ENCODE assay signal across 20 mouse cellular contexts in the genomic region with DNA sequence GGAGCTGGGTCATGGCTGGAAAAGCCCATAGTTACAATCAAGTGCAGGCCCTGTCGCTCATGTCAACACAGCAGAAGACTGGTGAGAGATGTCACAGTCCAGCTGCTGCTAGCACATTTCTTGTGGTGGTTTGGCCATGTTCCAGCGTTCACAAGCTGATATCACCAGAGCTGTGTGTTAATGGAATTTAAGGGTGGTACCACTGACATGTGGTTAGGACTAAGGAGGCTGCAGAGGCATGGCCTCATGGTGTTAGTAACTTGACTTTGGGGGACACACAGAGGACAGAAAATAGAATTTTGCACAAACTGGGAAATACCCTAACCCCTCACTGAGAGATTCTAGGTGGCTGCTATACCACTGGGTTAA. TPM values are rescaled to one million over a fixed set of nuclear protein-coding genes. Genes with fewer than 3 reads are reported as not detected.
DNase-seq lines count a peak whose midpoint lies in the region; ATAC-seq and TF ChIP-seq lines count a peak whose summit lies in the region.
"Had no signal": no experiment of that assay in that cellular context is flagged by ENCODE, and none has a peak within 500 bp of the region (broad histone marks: within the 10 kb centered on the region; RNA-seq: fewer than 3 reads in every experiment).

No protein-coding gene starts in this region.

- H3K27ac ChIP-seq in embryonic facial prominence, embryonic 14.5 days (replicated peaks; ENCODE audit: low read depth, low read length), result no peak overlapping the region
- no peak overlapping the region for H3K27ac ChIP-seq in embryonic facial prominence, embryonic 10.5 days (replicated peaks)
- H3K27ac ChIP-seq in lung, embryonic 14.5 days (ENCODE audit: low read depth), result no peak overlapping the region
- H3K27ac ChIP-seq: embryonic facial prominence, embryonic 12.5 days; forebrain, embryonic 15.5 days; hindbrain, embryonic 15.5 days; limb, embryonic 15.5 days; stomach, embryonic 15.5 days had no signal

- H3K4me3 ChIP-seq in embryonic facial prominence, embryonic 14.5 days (ENCODE audit: low read depth, low read length), result no peak overlapping the region
- no peak overlapping the region for H3K4me3 ChIP-seq in embryonic facial prominence, embryonic 10.5 days
- no peak overlapping the region for H3K4me3 ChIP-seq in lung, embryonic 14.5 days (ENCODE audit: low read depth, low read length)
- no peak overlapping the region for H3K4me3 ChIP-seq in lung, adult 2 months (replicated peaks; ENCODE audit: extremely low read depth, low read depth, low read length)
- H3K4me3 ChIP-seq: embryonic facial prominence, embryonic 12.5 days; forebrain, embryonic 15.5 days; hindbrain, embryonic 15.5 days; limb, embryonic 15.5 days; megakaryocyte, embryonic 14.5 days; stomach, embryonic 15.5 days had no signal

- H3K9ac ChIP-seq in embryonic facial prominence, embryonic 14.5 days (ENCODE audit: low read depth, low read length), result no peak overlapping the region; the same call in 1 of the 2 replicates
- H3K9ac ChIP-seq in lung, embryonic 14.5 days, result no peak overlapping the region
- H3K9ac ChIP-seq: embryonic facial prominence, embryonic 12.5 days; forebrain, embryonic 15.5 days; hindbrain, embryonic 15.5 days; limb, embryonic 15.5 days; stomach, embryonic 15.5 days had no signal

- H3K4me1 ChIP-seq in embryonic facial prominence, embryonic 14.5 days (ENCODE audit: control insufficient read depth, insufficient read depth, low read length), result peaks cover 6% of the 10 kb centered on the region; the same call in 1 of the 2 replicates
- peaks cover 9% of the 10 kb centered on the region for H3K4me1 ChIP-seq in embryonic facial prominence, embryonic 10.5 days
- 0 out of 2 replicates have a peak, but pooled peaks cover 3% of the 10 kb centered on the region for H3K4me1 ChIP-seq in lung, embryonic 14.5 days (ENCODE audit: insufficient read depth)
- H3K4me1 ChIP-seq in lung, adult 2 months (ENCODE audit: control insufficient read depth, insufficient read depth, low read length), result peaks cover 2% of the 10 kb centered on the region; the same call in 1 of the 2 replicates

- no peaks in the 10 kb centered on the region for H3K27me3 ChIP-seq in embryonic facial prominence, embryonic 14.5 days (replicated peaks; ENCODE audit: control insufficient read depth, insufficient read depth, low read length)
- H3K27me3 ChIP-seq in embryonic facial prominence, embryonic 10.5 days (replicated peaks; ENCODE audit: low read depth, poor library complexity, severe bottlenecking), result no peaks in the 10 kb centered on the region
- H3K27me3 ChIP-seq in lung, embryonic 14.5 days (ENCODE audit: insufficient read depth, low read length), result no peaks in the 10 kb centered on the region
- H3K27me3 ChIP-seq: embryonic facial prominence, embryonic 12.5 days; forebrain, embryonic 15.5 days; hindbrain, embryonic 15.5 days; limb, embryonic 15.5 days; megakaryocyte, embryonic 14.5 days; stomach, embryonic 15.5 days had no signal

- TF ChIP-seq CTCF in lung, embryonic 14.5 days (IDR thresholded peaks at IDR 0.05; ENCODE audit: low read depth), result no peak
- no peak for TF ChIP-seq CTCF in lung, adult 2 months (IDR thresholded peaks at IDR 0.05; ENCODE audit: insufficient read depth, low read length)

- ATAC-seq in embryonic facial prominence, embryonic 14.5 days (ENCODE audit: low read depth), result no peak
- no peak for ATAC-seq in lung, embryonic 14.5 days (ENCODE audit: insufficient read depth)
- peak; percentile 26; the same call in 1 of the 2 replicates for ATAC-seq in erythroid progenitor cell, adult 5-6 weeks (replicated peaks; ENCODE audit: low FRiP score, poor library complexity, severe bottlenecking)
- ATAC-seq: forebrain, embryonic 15.5 days had no signal

- WGBS in embryonic facial prominence, embryonic 14.5 days, result 73% methylated on average over 2 of the region's 2 CpGs
- WGBS in embryonic facial prominence, embryonic 10.5 days, result 86% methylated on average over 2 of the region's 2 CpGs
- WGBS in lung, embryonic 14.5 days, result 47% methylated on average over 2 of the region's 2 CpGs
- WGBS in lung, adult 2 months, result 46% methylated on average over 2 of the region's 2 CpGs

- peak; percentile 36 for DNase-seq in embryonic facial prominence, embryonic 14.5 days (ENCODE audit: low spot score)
- DNase-seq in embryonic facial prominence, embryonic 10.5 days (ENCODE audit: low spot score), result no peak
- peak; percentile 29 for DNase-seq in lung, embryonic 14.5 days
- DNase-seq in lung, adult 2 months, result no peak
- peak; percentile 72 to 87 for DNase-seq in natural killer cell, adult 2 months (ENCODE audit: low spot score in 2 of 2)
- DNase-seq in kidney, postnatal 36 days, result no peak
- no peak for DNase-seq in urinary bladder, adult 18-20 months (ENCODE audit: low spot score in 2 of 2)
- DNase-seq: adrenal gland, adult 8-10 months; cerebellum, postnatal 10 days; gastrocnemius, postnatal 25 days; kidney, adult 2 months; right cerebral cortex, postnatal 4 days; thymus, postnatal 36 days had no signal

- TF ChIP-seq POLR2A in lung, adult 2 months (IDR thresholded peaks at IDR 0.05; ENCODE audit: borderline replicate concordance, extremely low read depth, low read depth, low read length), result no peak

- no peak overlapping the region for H3K4me2 ChIP-seq in embryonic facial prominence, embryonic 14.5 days (ENCODE audit: low read depth, low read length)
- H3K4me2 ChIP-seq in lung, embryonic 14.5 days, result no peak overlapping the region
- H3K4me2 ChIP-seq: embryonic facial prominence, embryonic 12.5 days; forebrain, embryonic 15.5 days; hindbrain, embryonic 15.5 days; limb, embryonic 15.5 days; stomach, embryonic 15.5 days had no signal

- no peaks in the 10 kb centered on the region for H3K9me3 ChIP-seq in embryonic facial prominence, embryonic 14.5 days (ENCODE audit: control insufficient read depth, low read length)
- no peaks in the 10 kb centered on the region for H3K9me3 ChIP-seq in embryonic facial prominence, embryonic 10.5 days
- H3K9me3 ChIP-seq in lung, embryonic 14.5 days (ENCODE audit: low read depth, low read length), result no peaks in the 10 kb centered on the region
- H3K9me3 ChIP-seq: embryonic facial prominence, embryonic 12.5 days; forebrain, embryonic 15.5 days; hindbrain, embryonic 15.5 days; limb, embryonic 15.5 days; megakaryocyte, embryonic 14.5 days; stomach, embryonic 15.5 days had no signal

- peaks cover 54% of the 10 kb centered on the region; the same call in 1 of the 2 replicates for H3K36me3 ChIP-seq in embryonic facial prominence, embryonic 14.5 days (ENCODE audit: control insufficient read depth, insufficient read depth, low read length)
- H3K36me3 ChIP-seq in embryonic facial prominence, embryonic 10.5 days (replicated peaks), result peaks cover 39% of the 10 kb centered on the region
- peaks cover 33% of the 10 kb centered on the region; the same call in 1 of the 2 replicates for H3K36me3 ChIP-seq in lung, embryonic 14.5 days (ENCODE audit: insufficient read depth)

RNA-seq across cellular contexts. Expression of gene Tyk2, which starts 4.8 kb away (rescaled TPM):
- polyA plus RNA-seq in embryonic facial prominence, embryonic 14.5 days (2014; fragmentation: Nextera tagmentation; extraction: Ambion mirVana), result 9.8 and 11.6 TPM in 2 replicates
- 14.8 and 16.1 TPM in 2 replicates for polyA plus RNA-seq in embryonic facial prominence, embryonic 10.5 days (2016; fragmentation: Nextera tagmentation; extraction: Ambion mirVana)
- polyA plus RNA-seq in lung, embryonic 14.5 days (2014; fragmentation: Nextera tagmentation; extraction: Ambion mirVana), result 9.5 and 12.5 TPM in 2 replicates
- polyA plus RNA-seq in lung, adult 2 months (2012; rRNA removed), result 33.7 and 34.3 TPM in 2 replicates
- total RNA-seq in erythroid progenitor cell, adult 5-6 weeks (2015; ENCODE audit: low replicate concordance), result 2.5 and 5.0 TPM in 2 replicates
- total RNA-seq in erythroid progenitor cell, adult 5-6 weeks (2017; ENCODE audit: low replicate concordance), result 4.7 and 5.0 TPM in 2 replicates

RNA-seq across cellular contexts. Expression of gene Cdc37, which starts 23.5 kb away (rescaled TPM):
- 259 and 298 TPM in 2 replicates for polyA plus RNA-seq in embryonic facial prominence, embryonic 14.5 days (2014; fragmentation: Nextera tagmentation; extraction: Ambion mirVana)
- 418 and 430 TPM in 2 replicates for polyA plus RNA-seq in embryonic facial prominence, embryonic 10.5 days (2016; fragmentation: Nextera tagmentation; extraction: Ambion mirVana)
- 352 and 353 TPM in 2 replicates for polyA plus RNA-seq in lung, embryonic 14.5 days (2014; fragmentation: Nextera tagmentation; extraction: Ambion mirVana)
- 49.3 and 65.5 TPM in 2 replicates for polyA plus RNA-seq in lung, adult 2 months (2012; rRNA removed)
- 28.9 and 42.9 TPM in 2 replicates for total RNA-seq in erythroid progenitor cell, adult 5-6 weeks (2015; ENCODE audit: low replicate concordance)
- total RNA-seq in erythroid progenitor cell, adult 5-6 weeks (2017; ENCODE audit: low replicate concordance), result 68.0 and 76.5 TPM in 2 replicates

RNA-seq across cellular contexts. Expression of gene Raver1, which starts 34.4 kb away (rescaled TPM):
- polyA plus RNA-seq in embryonic facial prominence, embryonic 14.5 days (2014; fragmentation: Nextera tagmentation; extraction: Ambion mirVana), result 64.2 and 71.4 TPM in 2 replicates
- polyA plus RNA-seq in embryonic facial prominence, embryonic 10.5 days (2016; fragmentation: Nextera tagmentation; extraction: Ambion mirVana), result 98.1 and 106 TPM in 2 replicates
- polyA plus RNA-seq in lung, embryonic 14.5 days (2014; fragmentation: Nextera tagmentation; extraction: Ambion mirVana), result 106 and 113 TPM in 2 replicates
- polyA plus RNA-seq in lung, adult 2 months (2012; rRNA removed), result 61.9 and 63.4 TPM in 2 replicates
- total RNA-seq in erythroid progenitor cell, adult 5-6 weeks (2015; ENCODE audit: low replicate concordance), result 18.4 and 23.4 TPM in 2 replicates
- 21.1 and 32.5 TPM in 2 replicates for total RNA-seq in erythroid progenitor cell, adult 5-6 weeks (2017; ENCODE audit: low replicate concordance)

RNA-seq across cellular contexts. Expression of gene Gm38431, which starts 34.4 kb away (rescaled TPM):
- 1.2 and 1.4 TPM in 2 replicates for polyA plus RNA-seq in embryonic facial prominence, embryonic 14.5 days (2014; fragmentation: Nextera tagmentation; extraction: Ambion mirVana)
- polyA plus RNA-seq in embryonic facial prominence, embryonic 10.5 days (2016; fragmentation: Nextera tagmentation; extraction: Ambion mirVana), result 3.5 and 4.5 TPM in 2 replicates
- polyA plus RNA-seq in lung, embryonic 14.5 days (2014; fragmentation: Nextera tagmentation; extraction: Ambion mirVana), result 2.3 and 3.0 TPM in 2 replicates
- 3.0 and 9.7 TPM in 2 replicates for polyA plus RNA-seq in lung, adult 2 months (2012; rRNA removed)
- total RNA-seq in erythroid progenitor cell, adult 5-6 weeks (2015; ENCODE audit: low replicate concordance), result 30.6 and 34.0 TPM in 2 replicates
- total RNA-seq in erythroid progenitor cell, adult 5-6 weeks (2017; ENCODE audit: low replicate concordance), result 4.2 TPM in 1 of 2 replicates, not detected in the other

RNA-seq across cellular contexts. Expression of gene Pde4a, which starts 39.3 kb away (rescaled TPM):
- 6.2 and 6.9 TPM in 2 replicates for polyA plus RNA-seq in embryonic facial prominence, embryonic 14.5 days (2014; fragmentation: Nextera tagmentation; extraction: Ambion mirVana)
- 4.9 and 5.3 TPM in 2 replicates for polyA plus RNA-seq in embryonic facial prominence, embryonic 10.5 days (2016; fragmentation: Nextera tagmentation; extraction: Ambion mirVana)
- polyA plus RNA-seq in lung, embryonic 14.5 days (2014; fragmentation: Nextera tagmentation; extraction: Ambion mirVana), result 8.4 and 9.4 TPM in 2 replicates
- polyA plus RNA-seq in lung, adult 2 months (2012; rRNA removed), result 13.1 and 13.8 TPM in 2 replicates
- total RNA-seq in erythroid progenitor cell, adult 5-6 weeks (2015; ENCODE audit: low replicate concordance), result 4.6 TPM in 1 of 2 replicates, not detected in the other
- total RNA-seq in erythroid progenitor cell, adult 5-6 weeks (2017; ENCODE audit: low replicate concordance), result 0.15 and 0.39 TPM in 2 replicates

Comparison
In these comparisons a context has a peak if more than half of its experiments do, and no peak if none do; other contexts are left out.
1. DNase-seq: peak in embryonic facial prominence, embryonic 14.5 days (single experiment), lung, embryonic 14.5 days (single experiment) and natural killer cell, adult 2 months (2 of 2); none in embryonic facial prominence, embryonic 10.5 days (single experiment), lung, adult 2 months (single experiment), kidney, postnatal 36 days (0 of 2) and urinary bladder, adult 18-20 months (0 of 2).